ENCODE assay signal across 9 mouse cellular contexts in genomic region chr10:76668947-76669284, GRCm38 (mm10). TPM values are rescaled to one million over a fixed set of nuclear protein-coding genes. Genes with fewer than 3 reads are reported as not detected.
DNase-seq lines count a peak whose midpoint lies in the region; ATAC-seq lines count a peak whose summit lies in the region.
"Had no signal": no experiment of that assay in that cellular context is flagged by ENCODE, and none has a peak within 500 bp of the region (broad histone marks: within the 10 kb centered on the region; RNA-seq: fewer than 3 reads in every experiment).

No protein-coding gene starts in this region.

- no peak overlapping the region for H3K4me2 ChIP-seq in midbrain, embryonic 15.5 days
- H3K4me2 ChIP-seq: liver, embryonic 15.5 days had no signal

- no peaks in the 10 kb centered on the region for H3K36me3 ChIP-seq in midbrain, embryonic 15.5 days (replicated peaks)
- H3K36me3 ChIP-seq: liver, embryonic 15.5 days had no signal

- no peaks in the 10 kb centered on the region for H3K4me1 ChIP-seq in midbrain, embryonic 15.5 days
- H3K4me1 ChIP-seq: liver, embryonic 15.5 days had no signal

- no peak for ATAC-seq in midbrain, embryonic 15.5 days (replicated peaks)
- no peak for ATAC-seq in granulocyte monocyte progenitor cell, adult 5-6 weeks (replicated peaks; ENCODE audit: poor library complexity, severe bottlenecking)
- no peak for ATAC-seq in CD4-positive, CD25-positive, alpha-beta regulatory T cell, adult 4 months

- no peaks in the 10 kb centered on the region for H3K27me3 ChIP-seq in midbrain, embryonic 15.5 days (replicated peaks)
- H3K27me3 ChIP-seq: liver, embryonic 15.5 days had no signal

- no peak overlapping the region for H3K4me3 ChIP-seq in midbrain, embryonic 15.5 days
- H3K4me3 ChIP-seq: liver, embryonic 15.5 days had no signal

- DNase-seq in urinary bladder, postnatal 25 days (ENCODE audit: low spot score) = peak; percentile 17
- DNase-seq in urinary bladder, adult 2 months (ENCODE audit: low spot score) = no peak
- peak; percentile 65 for DNase-seq in gastrocnemius, postnatal 25 days
- peak; percentile 91 for DNase-seq in layer of hippocampus, adult 9-11 months
- DNase-seq in right cerebral cortex, postnatal 10 days (ENCODE audit: low spot score in 2 of 2) = peak; percentile 58 to 71

- no peaks in the 10 kb centered on the region for H3K9me3 ChIP-seq in midbrain, embryonic 15.5 days
- H3K9me3 ChIP-seq: liver, embryonic 15.5 days had no signal

- no peak overlapping the region for H3K27ac ChIP-seq in midbrain, embryonic 15.5 days
- H3K27ac ChIP-seq: liver, embryonic 15.5 days had no signal

- WGBS in midbrain, embryonic 15.5 days = 78% methylated on average over 7 of the region's 7 CpGs

- no peak overlapping the region for H3K9ac ChIP-seq in midbrain, embryonic 15.5 days
- H3K9ac ChIP-seq: liver, embryonic 15.5 days had no signal

RNA-seq across cellular contexts. Expression of gene Col6a2, which starts 45.5 kb away (rescaled TPM):
- 239 and 336 TPM in 2 replicates for polyA plus RNA-seq in urinary bladder, adult 2 months (2012; rRNA removed)
- 100 to 1,000 TPM in 1 of 2 experiments, 10 to 100 TPM in 1; 94.9 to 118 TPM for total RNA-seq in gastrocnemius, postnatal 25 days (2021)
- polyA plus RNA-seq in midbrain, embryonic 15.5 days (2015; fragmentation: Nextera tagmentation; extraction: Ambion mirVana) = 17.0 and 19.1 TPM in 2 replicates
- total RNA-seq in granulocyte monocyte progenitor cell, adult 5-6 weeks (2014; fragmentation: Nextera tagmentation) = not detected in 2 replicates
- total RNA-seq in granulocyte monocyte progenitor cell, adult 5-6 weeks (2017) = 0.13 TPM in 1 of 2 replicates, not detected in the other
- not detected for polyA plus RNA-seq in CD4-positive, CD25-positive, alpha-beta regulatory T cell, adult 4 months (2017; shearing (Covaris generic))

RNA-seq across cellular contexts. Expression of gene Col6a1, which starts 57.1 kb away (rescaled TPM):
- 412 and 521 TPM in 2 replicates for polyA plus RNA-seq in urinary bladder, adult 2 months (2012; rRNA removed)
- total RNA-seq in gastrocnemius, postnatal 25 days (2021) = 100 to 1,000 TPM in 1 of 2 experiments, 10 to 100 TPM in 1; 89.8 to 102 TPM
- polyA plus RNA-seq in midbrain, embryonic 15.5 days (2015; fragmentation: Nextera tagmentation; extraction: Ambion mirVana) = 20.0 and 22.1 TPM in 2 replicates
- total RNA-seq in granulocyte monocyte progenitor cell, adult 5-6 weeks (2014; fragmentation: Nextera tagmentation) = not detected in 2 replicates
- not detected in 2 replicates for total RNA-seq in granulocyte monocyte progenitor cell, adult 5-6 weeks (2017)
- not detected for polyA plus RNA-seq in CD4-positive, CD25-positive, alpha-beta regulatory T cell, adult 4 months (2017; shearing (Covaris generic))

Comparison
In these comparisons a context has a peak if more than half of its experiments do, and no peak if none do; other contexts are left out.
1. RNA of gene Col6a2, which starts 45.5 kb away (polyA plus RNA-seq): 239 to 336 TPM in urinary bladder, adult 2 months and 17.0 to 19.1 TPM in midbrain, embryonic 15.5 days; not detected in CD4-positive, CD25-positive, alpha-beta regulatory T cell, adult 4 months; every median in the first group is over 10 times any median in the second.
2. RNA of gene Col6a1, which starts 57.1 kb away (polyA plus RNA-seq): 412 to 521 TPM in urinary bladder, adult 2 months and 20.0 to 22.1 TPM in midbrain, embryonic 15.5 days; not detected in CD4-positive, CD25-positive, alpha-beta regulatory T cell, adult 4 months; every median in the first group is over 10 times any median in the second.